In genomic region chrX:163958467-163958875, GRCm38 (mm10) we compare ENCODE assay signal across 8 mouse cellular contexts. TPM values are rescaled to one million over a fixed set of nuclear protein-coding genes. Genes with fewer than 3 reads are reported as not detected.
DNase-seq lines count a peak whose midpoint lies in the region; ATAC-seq and TF ChIP-seq lines count a peak whose summit lies in the region.

Gene Zrsr2 (minus strand): TSS chrX:163958661.

- peak within 1 kb of the TSS; percentile 95 for H3K27ac ChIP-seq in hindbrain, embryonic 15.5 days (replicated peaks)
- H3K27ac ChIP-seq in left cerebral cortex, adult 2 months = peak within 1 kb of the TSS; percentile 92

- DNase-seq in WW6 (ENCODE audit: low read depth, low spot score) = peak; percentile 75
- peak; percentile 59 to 76 for DNase-seq in cerebellum, postnatal 36 days
- peak; percentile 62 to 74 for DNase-seq in frontal cortex, postnatal 36 days (ENCODE audit: low spot score in 2 of 2)
- DNase-seq in left cerebral cortex, adult 2 months (ENCODE audit: extremely low spot score in 1 of 2, low spot score in 2 of 2) = peak; percentile 55 to 78
- DNase-seq in right cerebral cortex, adult 2 months (ENCODE audit: low spot score in 2 of 2) = peak; percentile 61 to 72
- DNase-seq in urinary bladder, postnatal 14 days (ENCODE audit: low spot score) = peak; percentile 87

- H3K9ac ChIP-seq in hindbrain, embryonic 15.5 days = peak within 1 kb of the TSS; percentile 84

- peak; percentile 96 for ATAC-seq in hindbrain, embryonic 15.5 days (ENCODE audit: low FRiP score, low read depth)
- ATAC-seq in megakaryocyte, adult 5-6 weeks (ENCODE audit: poor library complexity, severe bottlenecking) = peak; percentile 87

- no peak for TF ChIP-seq CTCF in left cerebral cortex, adult 2 months (IDR thresholded peaks at IDR 0.05)

- H3K4me2 ChIP-seq in hindbrain, embryonic 15.5 days = peak within 1 kb of the TSS; percentile 53

- H3K27me3 ChIP-seq in hindbrain, embryonic 15.5 days = no peaks in the 10 kb centered on the region

- peaks cover 5% of the 10 kb centered on the region for H3K36me3 ChIP-seq in hindbrain, embryonic 15.5 days

- H3K4me1 ChIP-seq in hindbrain, embryonic 15.5 days (replicated peaks) = peaks cover 5% of the 10 kb centered on the region; the same call in 1 of the 2 replicates

- 13% methylated on average over 28 of the region's 29 CpGs for WGBS in hindbrain, embryonic 15.5 days

- intact Hi-C loops in left cerebral cortex, adult 2 months (cut with DNase I) = loop anchor here (2.0 to 10.0 kb wide), 3 partner anchors 50 to 1014 kb away; partner anchors contain the start of gene Ap1s2

- peak within 1 kb of the TSS; percentile 79 for H3K4me3 ChIP-seq in hindbrain, embryonic 15.5 days
- H3K4me3 ChIP-seq in left cerebral cortex, adult 2 months = peak within 1 kb of the TSS; percentile 60

- H3K9me3 ChIP-seq in hindbrain, embryonic 15.5 days = no peaks in the 10 kb centered on the region

RNA-seq across cellular contexts. Expression of gene Zrsr2, which starts in this region (rescaled TPM):
- 54.6 and 56.5 TPM in 2 replicates for polyA plus RNA-seq in hindbrain, embryonic 15.5 days (2015; fragmentation: Nextera tagmentation; extraction: Ambion mirVana)
- 10 to 100 TPM; 43.9 to 51.7 TPM for total RNA-seq in left cerebral cortex, adult 2 months (2021)
- total RNA-seq in megakaryocyte, adult 5-6 weeks (2015) = 25.4 and 30.4 TPM in 2 replicates
- 22.5 and 37.1 TPM in 2 replicates for total RNA-seq in megakaryocyte, adult 5-6 weeks (2017)

Comparison
In these comparisons a context has a peak if more than half of its experiments do, and no peak if none do; other contexts are left out.
1. Peak in every context shown above with its lines: DNase-seq, ATAC-seq, H3K4me3 ChIP-seq and H3K27ac ChIP-seq.